Mouse (Mus musculus) common myeloid progenitor, adult 5-6 weeks (primary cell): ENCODE measurements at regions not wholly inside any gene's neighbourhood (a gene's known extent, or its start where the extent isn't known, plus 50 kb on each side); places are given as distances from the start of the nearest gene placed in this dataset.
"Not testable (repeated sequence)": the region's sequence is repeated elsewhere in the genome, so short reads cannot be mapped to it uniquely, and the experiment has no call there.

Experiments used
- ATAC-seq: replicated peaks from 2 replicates; pipeline ENCODE4 v1.8.0; 2016; ENCODE audit warnings: low read depth, mild to moderate bottlenecking, moderate TSS enrichment, inconsistent platforms; ENCODE audit not compliant: poor library complexity, severe bottlenecking

DNA sequence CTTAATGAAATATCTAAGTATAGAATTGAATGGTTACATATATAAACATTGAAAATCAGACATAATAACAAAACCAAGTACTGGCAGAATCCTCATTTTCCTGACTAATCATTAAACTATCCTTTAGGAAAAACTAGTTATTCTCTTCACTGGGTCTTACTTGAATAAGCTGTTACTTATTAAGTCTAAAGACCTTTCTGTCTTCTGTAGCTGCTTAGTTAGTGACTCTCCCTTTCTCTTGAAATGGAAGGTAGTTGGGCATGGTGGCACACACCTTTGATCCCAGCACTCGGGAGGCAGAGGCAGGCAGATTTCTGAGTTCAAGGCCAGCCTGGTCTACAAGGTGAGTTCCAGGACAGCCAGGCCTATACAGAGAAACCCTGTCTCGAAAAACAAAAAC, 135.9 kb upstream of the Abcb5 start:
- ATAC-seq, result not testable (repeated sequence)

- ATAC-seq, result no peak
These were observed 133.5 kb upstream of the Abcb5 start for GRCm38 (mm10) chr12:119099736-119100135.

GRCm38 (mm10) chr12:119097814-119098213, 131.6 kb upstream of the Abcb5 start:
- ATAC-seq, result no peak

GRCm38 (mm10) chr12:119094314-119094713, 128.1 kb upstream of the Abcb5 start:
- no peak for ATAC-seq

DNA sequence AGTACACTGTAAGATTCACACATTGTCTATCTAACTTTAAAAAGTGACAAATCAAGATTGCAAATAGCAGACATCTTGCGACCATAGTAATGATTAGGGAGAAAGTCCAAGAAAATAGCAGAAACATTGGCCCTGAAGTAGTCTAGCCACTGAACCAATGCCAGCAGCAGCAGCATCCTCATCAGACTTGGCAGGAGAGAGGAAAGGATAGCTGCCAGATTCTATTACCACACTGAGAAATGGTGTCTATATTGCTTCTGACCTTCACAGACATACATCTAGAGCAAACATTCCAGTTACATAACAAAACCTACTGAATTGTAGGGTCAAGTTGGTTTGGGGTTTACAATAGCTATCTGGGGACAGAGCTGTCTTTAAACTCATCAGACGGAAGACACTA, 127.2 kb upstream of the Abcb5 start:
- ATAC-seq, result no peak

- ATAC-seq, result peak; percentile 77
These were observed 123.1 kb upstream of the Abcb5 start for GRCm38 (mm10) chr12:119089292-119089691.

- ATAC-seq, result no peak
These were observed 122.4 kb upstream of the Abcb5 start for GRCm38 (mm10) chr12:119088666-119089065.

GRCm38 (mm10) chr12:119084814-119085213, 118.6 kb upstream of the Abcb5 start:
- no peak for ATAC-seq

GRCm38 (mm10) chr12:119082781-119083180, 116.6 kb upstream of the Abcb5 start:
- ATAC-seq, result no peak

GRCm38 (mm10) chr12:119075825-119076224, 109.6 kb upstream of the Abcb5 start:
- ATAC-seq, result no peak

DNA sequence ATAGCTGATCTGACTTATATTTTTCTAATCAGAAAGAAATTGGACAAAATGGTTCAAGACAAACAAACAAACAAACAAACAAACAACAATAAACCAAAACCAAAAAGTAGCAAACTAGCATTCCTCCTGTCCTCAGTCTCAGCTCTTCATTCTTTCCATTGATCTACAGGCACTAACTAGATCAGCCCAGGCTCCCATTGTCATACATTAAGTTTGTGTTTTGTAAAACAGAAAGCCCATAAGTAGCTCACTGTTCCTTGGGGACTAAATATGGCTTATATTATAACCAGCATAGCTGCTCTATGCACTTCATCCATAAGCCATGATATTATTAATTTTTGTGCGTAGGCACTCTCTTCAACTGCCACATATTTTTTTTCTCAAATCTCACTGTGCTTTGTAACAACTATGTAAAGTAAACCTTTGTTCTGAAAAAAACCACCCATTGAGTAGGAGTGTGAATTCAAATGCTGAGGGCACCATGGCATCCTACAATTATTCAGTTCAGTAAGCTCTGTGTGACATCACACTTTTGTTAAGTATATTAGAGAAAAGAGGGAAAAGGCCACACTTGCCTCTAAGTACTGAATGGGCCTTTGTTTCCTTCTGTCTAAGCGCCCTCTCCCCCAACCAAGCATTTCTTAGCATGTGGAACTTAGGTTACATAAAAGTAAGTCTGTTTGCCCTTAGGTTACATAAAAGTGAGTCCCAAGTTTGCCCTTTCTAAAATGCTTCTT, 108.7 kb upstream of the Abcb5 start:
- ATAC-seq, result no peak

DNA sequence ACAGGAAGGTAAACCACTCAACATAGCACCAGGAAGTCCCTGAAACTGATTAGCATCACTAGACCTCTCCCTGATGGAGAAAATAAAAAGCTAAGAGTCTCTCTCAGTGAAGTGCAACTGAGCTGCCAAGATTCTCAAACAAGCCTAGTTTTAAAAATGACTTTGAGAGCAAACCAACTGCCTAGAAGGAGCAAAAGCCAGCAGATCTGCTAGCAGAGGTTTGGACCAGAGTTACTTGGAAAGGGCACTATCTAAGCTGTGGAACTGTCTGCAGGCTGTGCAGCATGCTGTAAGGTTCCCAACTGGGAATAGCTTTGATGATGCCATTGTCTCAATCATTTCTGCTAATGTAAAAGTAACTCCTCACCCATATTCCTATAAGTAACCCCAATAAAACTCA, 107.9 kb upstream of the Abcb5 start:
- ATAC-seq, result no peak

GRCm38 (mm10) chr12:119070963-119071362, 104.7 kb upstream of the Abcb5 start:
- no peak for ATAC-seq

DNA sequence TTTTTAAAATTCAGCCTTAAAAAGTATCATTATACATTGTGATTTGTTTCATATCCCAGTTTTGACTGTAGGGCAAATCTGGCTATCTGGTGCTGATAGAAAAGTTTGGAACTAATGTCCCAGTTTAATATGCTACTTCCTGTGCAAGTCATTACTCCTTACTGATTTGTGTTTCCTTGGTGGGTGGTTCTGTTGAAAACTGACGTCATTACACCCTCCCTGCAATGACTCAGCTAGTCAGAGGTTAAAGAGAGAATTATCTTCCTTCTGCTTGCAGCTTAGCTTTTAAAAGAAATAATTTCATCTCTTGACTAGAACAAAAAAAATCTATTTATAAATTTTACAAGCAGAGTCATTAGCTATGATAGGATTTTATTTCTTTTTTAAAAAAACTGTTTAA, 104.2 kb upstream of the Abcb5 start:
- peak; percentile 58 for ATAC-seq

- ATAC-seq, result peak; percentile 82
These were observed 103.5 kb upstream of the Abcb5 start for GRCm38 (mm10) chr12:119069747-119070146.

DNA sequence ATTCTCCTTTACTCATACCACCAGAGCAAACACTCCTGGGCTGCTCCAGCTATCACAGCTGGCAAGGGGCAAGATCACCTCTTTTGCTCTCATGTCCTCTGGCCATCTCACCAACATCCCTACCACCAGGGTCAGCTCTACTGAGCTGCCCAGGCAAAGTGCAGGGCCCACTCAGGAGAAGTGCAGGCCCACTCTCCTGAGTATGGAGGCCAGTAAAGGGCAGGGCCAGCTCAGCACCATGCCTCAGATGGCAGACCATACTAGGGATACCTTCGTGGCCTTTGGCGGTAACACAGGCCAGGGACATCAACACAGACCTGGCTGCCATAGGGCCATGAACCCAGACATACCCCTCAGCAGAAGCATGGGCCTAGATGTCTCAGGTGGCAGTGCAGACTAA, 101.9 kb upstream of the Abcb5 start:
- ATAC-seq, result no peak

GRCm38 (mm10) chr12:119062931-119063330, 96.7 kb upstream of the Abcb5 start:
- ATAC-seq, result no peak

GRCm38 (mm10) chr12:119062490-119062889, 96.3 kb upstream of the Abcb5 start:
- ATAC-seq, result no peak

DNA sequence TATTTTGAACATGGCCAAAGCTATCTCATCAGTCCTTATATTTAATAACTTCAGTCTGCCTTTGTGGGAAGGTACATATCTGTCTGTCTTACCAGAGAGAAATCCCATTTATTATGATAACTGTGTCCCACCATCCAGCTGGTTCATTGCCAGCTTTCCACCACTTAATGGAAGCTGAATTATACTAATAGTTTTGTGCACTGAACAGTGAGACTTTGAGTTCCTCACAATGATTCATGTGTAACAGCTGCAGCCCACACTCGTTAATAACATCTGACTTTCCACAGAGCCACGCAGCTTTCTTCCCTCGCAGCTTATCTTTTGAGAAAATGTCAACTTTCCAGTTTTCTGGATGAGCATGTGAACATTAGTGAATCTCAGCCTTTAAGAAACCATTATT, 88.3 kb upstream of the Abcb5 start:
- no peak for ATAC-seq

- ATAC-seq, result 0 out of 2 replicates have a peak, but pooled peaks have one; percentile 56
These were observed 85.6 kb upstream of the Abcb5 start for GRCm38 (mm10) chr12:119051692-119052379.

GRCm38 (mm10) chr12:119038306-119038705, 72.1 kb upstream of the Abcb5 start:
- 0 out of 2 replicates have a peak, but pooled peaks have one; percentile 45 for ATAC-seq

- no peak for ATAC-seq
These were observed 68.6 kb upstream of the Abcb5 start for GRCm38 (mm10) chr12:119034828-119035227.
